Mouse (Mus musculus) lung, adult 2 months (tissue): ENCODE measurements around the gene Olfr157. TPM values are rescaled to one million over a fixed set of nuclear protein-coding genes. Genes with fewer than 3 reads are reported as not detected.

Experiments used
- DNase-seq: peaks from one replicate; pipeline ENCODE4 v3.0.0; 2022
- H3K4me1 ChIP-seq: fragments of 200-500 bp; 2 replicates; pipeline ENCODE4 v1.6.1; 2011; ENCODE audit warnings: low read length; ENCODE audit not compliant: control insufficient read depth, insufficient read depth
- H3K4me3 ChIP-seq: fragments of 200-500 bp; replicated peaks from 2 replicates; pipeline ENCODE3; 2011; ENCODE audit warnings: low read depth, mild to moderate bottlenecking, control low read depth, low read length; ENCODE audit errors: extremely low read depth
- CTCF ChIP-seq: fragments of 200-500 bp; IDR thresholded peaks from 2 replicates; pipeline ENCODE4 v1.5.1; 2011; ENCODE audit warnings: mild to moderate bottlenecking, low read length, control low read depth; ENCODE audit not compliant: insufficient read depth
- POLR2A ChIP-seq: fragments of 200-500 bp; IDR thresholded peaks from 2 replicates; pipeline ENCODE4 v1.6.1; 2011; ENCODE audit warnings: low read depth, mild to moderate bottlenecking, control low read depth, low read length, borderline replicate concordance; ENCODE audit errors: extremely low read depth
- WGBS: fragments of 180-500 bp; shearing (Covaris S2); methylation state at CpG from one replicate; pipeline ENCODE4 v1.1.7; 2018; 5-methylcytosine and 5-hydroxymethylcytosine counted together
- polyA plus RNA-seq: library from polyadenylated mRNA; depleted of rRNA; stranded (reverse); fragments of >200 nt; gene quantifications from 2 replicates; pipeline ENCODE4 v1.2.3, GENCODE M21; 2012

The Olfr157 gene
- polyA plus RNA-seq, 1 experiment: not detected

- TF ChIP-seq POLR2A (no peak), CTCF (no peak)
- DNase-seq: no peak
- H3K4me1 ChIP-seq: no peaks in the 10 kb centered on the region
- 58% methylated on average over 4 of the region's 4 CpGs for WGBS
- no peak overlapping the region for H3K4me3 ChIP-seq
These were observed 23.3 kb upstream of the Olfr157 start for GRCm38 (mm10) chr4:43863298-43863697.

GRCm38 (mm10) chr4:43860744-43861519, 20.9 kb upstream of the Olfr157 start:
- no peak overlapping the region for H3K4me3 ChIP-seq
- TF ChIP-seq POLR2A: no peak
- peak; percentile 81 for TF ChIP-seq CTCF
- WGBS: 13% methylated on average over 14 of the region's 14 CpGs
- no peaks in the 10 kb centered on the region for H3K4me1 ChIP-seq
- peak; percentile 64 for DNase-seq

GRCm38 (mm10) chr4:43859886-43860285, 19.9 kb upstream of the Olfr157 start:
- DNase-seq: no peak
- no peak for TF ChIP-seq POLR2A
- TF ChIP-seq CTCF: no peak
- WGBS: 69% methylated on average over 10 of the region's 10 CpGs

GRCm38 (mm10) chr4:43854101-43854500, 14.1 kb upstream of the Olfr157 start:
- Histone ChIP-seq H3K4me3 (no peak overlapping the region), H3K4me1 (no peaks in the 10 kb centered on the region)
- TF ChIP-seq CTCF: no peak
- no peak for TF ChIP-seq POLR2A
- WGBS: 68% methylated on average over 8 of the region's 8 CpGs
- no peak for DNase-seq

More at GRCm38 (mm10) chr4:43859886-43860285, 19.9 kb upstream of the Olfr157 start:
- no peaks in the 10 kb centered on the region for H3K4me1 ChIP-seq
- no peak overlapping the region for H3K4me3 ChIP-seq

- no peaks in the 10 kb centered on the region for H3K4me1 ChIP-seq
- TF ChIP-seq CTCF (no peak), POLR2A (no peak)
- WGBS: 79% methylated on average over 6 of the region's 6 CpGs
- H3K4me3 ChIP-seq: no peak within 1 kb of the TSS
- DNase-seq: no peak
These were observed 11.3 kb upstream of the Olfr157 start, which contains the start of gene Olfr155 for GRCm38 (mm10) chr4:43851265-43851664. Gene Olfr155 (plus strand): TSS chr4:43851565.

- no peak for TF ChIP-seq POLR2A
- TF ChIP-seq CTCF: no peak
- no peak overlapping the region for H3K4me3 ChIP-seq
- DNase-seq: no peak
- no peaks in the 10 kb centered on the region for H3K4me1 ChIP-seq
- 80% methylated on average over 3 of the region's 3 CpGs for WGBS
These were observed 1.7 kb downstream of the Olfr157 start for GRCm38 (mm10) chr4:43838326-43838725.

GRCm38 (mm10) chr4:43834749-43835148, 5.3 kb downstream of the Olfr157 start:
- no peak overlapping the region for H3K4me3 ChIP-seq
- DNase-seq: no peak
- 53% methylated on average over 4 of the region's 4 CpGs for WGBS
- no peaks in the 10 kb centered on the region for H3K4me1 ChIP-seq
- no peak for TF ChIP-seq POLR2A
- TF ChIP-seq CTCF: no peak

GRCm38 (mm10) chr4:43833752-43834151, 6.2 kb downstream of the Olfr157 start:
- TF ChIP-seq CTCF: no peak
- no peak for TF ChIP-seq POLR2A
- DNase-seq: no peak
- H3K4me1 ChIP-seq: no peaks in the 10 kb centered on the region
- no peak overlapping the region for H3K4me3 ChIP-seq
- 58% methylated on average over 5 of the region's 5 CpGs for WGBS

GRCm38 (mm10) chr4:43832031-43832430, 8.0 kb downstream of the Olfr157 start:
- no peak for DNase-seq
- no peak overlapping the region for H3K4me3 ChIP-seq
- TF ChIP-seq CTCF (peak; percentile 19; the same call in 1 of the 2 replicates), POLR2A (no peak)
- no peaks in the 10 kb centered on the region for H3K4me1 ChIP-seq
- 58% methylated on average over 5 of the region's 5 CpGs for WGBS

- TF ChIP-seq POLR2A (no peak), CTCF (no peak)
- 92% methylated on average over 4 of the region's 4 CpGs for WGBS
- DNase-seq: no peak
- Histone ChIP-seq H3K4me1 (no peaks in the 10 kb centered on the region), H3K4me3 (no peak overlapping the region)
These were observed 11.2 kb downstream of the Olfr157 start for GRCm38 (mm10) chr4:43828806-43829205.
